Mouse (Mus musculus): Measurements from ENCODE around the gene Manbal. TPM values are rescaled to one million over a fixed set of nuclear protein-coding genes. Genes with fewer than 3 reads are reported as not detected.

The Manbal gene
- 10 to 100 TPM; 20.7 to 23.3 TPM for total RNA-seq (2021)
- long read RNA-seq, experiment 1, transcript Manbal-201 (3 exons, 1,107 nt) = major isoform, 42 of 57 reads
- long read RNA-seq, experiment 1, partial matches to known transcripts = 12 of 57 reads
- long read RNA-seq, experiment 1, other reads (novel, unspliced or antisense) = 3 of 57 reads
- long read RNA-seq, experiment 2, transcript Manbal-201 (3 exons, 1,107 nt) = major isoform, 28 of 41 reads
- long read RNA-seq, experiment 2, partial matches to known transcripts = 11 of 41 reads
- long read RNA-seq, experiment 2, other reads (novel, unspliced or antisense) = 2 of 41 reads

DNA sequence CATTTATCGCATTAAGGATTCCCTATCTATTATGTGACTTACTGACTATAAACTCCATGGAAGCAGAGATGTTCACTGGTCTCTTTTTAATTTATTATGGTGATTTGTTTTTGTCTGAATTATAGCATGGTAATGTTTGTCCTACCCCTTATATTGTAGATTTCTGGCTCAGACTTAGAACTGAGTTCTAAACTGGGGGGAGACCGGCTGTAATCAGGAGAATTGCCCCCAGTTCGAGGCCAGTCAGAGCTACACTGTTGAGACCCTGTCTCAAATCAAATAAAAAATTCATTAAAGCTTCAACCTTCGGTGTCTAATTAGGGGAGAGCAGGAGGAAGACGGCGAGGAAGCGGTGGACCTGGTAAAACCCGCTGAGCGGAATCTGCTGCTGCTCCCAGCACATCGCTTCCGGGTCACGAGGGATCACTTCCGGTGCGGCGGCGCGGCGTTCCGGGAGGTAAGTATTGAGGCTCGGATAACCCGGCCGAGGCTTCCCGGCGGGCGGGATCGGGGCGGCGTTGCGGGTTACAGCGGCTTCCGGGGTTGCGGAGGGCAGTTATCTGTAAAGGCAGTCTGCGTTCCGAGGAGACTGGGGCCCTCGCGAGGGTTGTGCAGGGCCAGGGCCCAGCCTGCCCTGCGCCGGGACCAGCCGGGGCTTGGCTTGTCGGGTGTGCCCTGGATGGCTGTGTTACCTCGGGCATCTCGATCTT, at the start of gene Manbal:
Gene Manbal, plus strand, starts transcription at position 411 of the 710 bp plus-strand sequence.
- peak; percentile 97 to 98 for DNase-seq
- intact Hi-C loops (cut with DNase I) = no loop called here

DNA sequence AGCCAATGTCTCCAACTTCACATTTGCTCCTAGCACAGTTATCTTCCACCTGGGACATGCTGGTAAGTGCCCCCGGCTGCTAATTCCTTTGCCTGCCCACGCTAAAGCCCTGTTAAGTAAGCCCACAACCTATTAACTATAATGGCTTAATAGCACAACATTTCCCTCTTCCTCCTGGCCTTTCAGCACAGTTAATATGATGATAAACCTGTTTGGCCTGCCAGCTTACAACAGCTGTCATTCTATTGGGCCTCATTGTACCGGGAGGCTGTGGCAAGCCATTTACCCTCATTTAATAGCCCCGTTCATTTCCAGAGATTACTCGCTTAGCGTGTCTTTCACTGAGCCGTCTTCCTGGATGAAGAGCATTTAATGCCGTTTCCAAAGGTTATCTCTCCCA, 47.3 kb upstream of the Manbal start:
- intact Hi-C loops (cut with DNase I) = no loop called here
- no peak for DNase-seq

DNA sequence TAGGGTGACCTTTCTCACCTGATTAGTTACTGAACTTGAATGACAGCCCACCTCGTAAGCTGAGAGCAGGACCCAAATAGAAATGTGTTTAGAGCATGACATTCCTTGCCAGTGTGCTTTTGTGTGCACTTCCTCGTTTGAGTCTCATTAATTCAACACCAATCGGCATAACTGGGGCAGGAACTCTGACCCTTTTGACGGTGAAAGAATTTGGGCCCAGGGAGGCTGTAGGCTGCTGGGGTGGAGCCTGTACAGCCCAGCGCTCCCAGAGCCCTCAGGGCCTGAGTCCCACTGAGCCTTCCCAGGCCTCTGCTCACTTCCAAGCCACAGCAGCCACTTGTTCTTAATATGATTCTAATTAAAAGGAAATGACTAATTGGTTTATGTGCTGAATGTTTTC, 46.5 kb upstream of the Manbal start:
- intact Hi-C loops (cut with DNase I) = no loop called here
- no peak for DNase-seq

DNA sequence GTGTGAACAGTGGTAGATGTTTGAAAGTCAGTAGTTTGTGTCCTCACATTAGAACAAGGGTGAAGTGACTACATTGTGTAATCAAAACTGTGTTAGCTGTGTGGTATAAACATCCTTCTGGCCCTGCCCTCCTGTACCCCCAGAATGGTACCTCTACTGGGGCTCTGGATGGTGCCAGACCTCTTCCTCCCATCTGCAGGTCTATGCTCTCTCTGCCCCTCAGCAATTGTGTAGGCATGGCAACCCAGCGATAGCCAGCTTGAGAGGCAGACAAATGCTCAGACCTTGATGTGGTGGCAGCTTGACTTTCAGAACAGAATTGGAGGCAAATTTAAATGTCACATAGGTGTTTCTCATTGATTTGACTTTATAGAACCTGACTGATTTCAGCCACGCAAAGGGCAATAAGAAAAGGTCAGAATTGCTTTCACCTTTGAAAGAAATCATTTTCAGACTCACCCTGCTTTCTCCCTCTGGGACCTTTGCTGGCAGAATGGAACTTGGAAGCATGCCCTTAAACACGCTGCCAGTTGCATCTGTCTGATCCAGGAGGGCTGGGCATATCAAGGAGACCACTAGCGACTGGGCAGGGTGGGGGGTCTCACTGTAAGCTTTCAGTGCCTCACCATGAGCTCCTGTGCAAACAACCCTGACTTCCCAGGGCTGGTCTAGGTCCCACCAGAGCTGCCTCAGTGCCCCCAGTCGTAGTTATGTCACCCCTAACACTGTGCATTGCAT, 45.2 kb upstream of the Manbal start:
- intact Hi-C loops (cut with DNase I) = no loop called here
- no peak for DNase-seq

DNA sequence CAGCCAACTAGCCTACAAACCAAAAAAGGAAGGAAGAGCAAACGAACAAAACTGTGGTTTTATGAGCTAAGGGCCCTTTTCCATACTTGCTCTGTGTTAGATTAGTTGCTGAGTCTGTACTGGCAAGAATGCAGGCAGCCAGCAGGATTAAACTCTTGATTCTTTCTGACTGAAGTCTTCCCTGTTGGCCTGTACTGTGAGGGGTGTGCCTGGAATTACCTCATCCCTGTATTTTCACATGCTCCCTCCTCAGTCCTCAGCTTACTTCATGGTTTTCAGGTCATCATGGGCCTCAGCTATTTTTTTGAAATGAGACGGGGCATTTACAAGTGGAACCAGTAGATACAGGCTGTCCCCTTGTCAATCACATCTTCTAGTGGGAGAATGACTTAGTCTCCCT, 42.2 kb upstream of the Manbal start:
- peak in 1 of 2 experiments; percentile 21 for DNase-seq
- intact Hi-C loops (cut with DNase I) = no loop called here

DNA sequence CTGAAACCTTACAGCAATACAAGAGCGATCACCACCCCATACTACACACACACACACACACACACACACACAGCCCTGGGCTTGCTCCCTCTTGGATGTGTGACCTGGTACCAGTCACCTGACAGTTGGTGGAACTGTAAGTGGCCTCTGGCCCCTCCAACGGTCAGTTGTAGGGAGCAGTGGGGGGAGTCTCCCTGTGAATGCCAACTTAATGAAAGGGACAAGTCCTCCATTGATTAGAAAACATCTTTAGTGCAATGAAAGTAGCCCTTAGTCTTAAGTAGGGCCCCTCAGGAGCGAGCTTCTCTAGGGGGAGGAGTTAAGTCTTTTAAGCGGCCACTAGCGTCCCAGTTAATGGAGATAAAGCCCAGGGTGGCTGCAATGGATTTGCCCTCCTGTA, 39.3 kb upstream of the Manbal start:
- no peak for DNase-seq
- intact Hi-C loops (cut with DNase I) = no loop called here

DNA sequence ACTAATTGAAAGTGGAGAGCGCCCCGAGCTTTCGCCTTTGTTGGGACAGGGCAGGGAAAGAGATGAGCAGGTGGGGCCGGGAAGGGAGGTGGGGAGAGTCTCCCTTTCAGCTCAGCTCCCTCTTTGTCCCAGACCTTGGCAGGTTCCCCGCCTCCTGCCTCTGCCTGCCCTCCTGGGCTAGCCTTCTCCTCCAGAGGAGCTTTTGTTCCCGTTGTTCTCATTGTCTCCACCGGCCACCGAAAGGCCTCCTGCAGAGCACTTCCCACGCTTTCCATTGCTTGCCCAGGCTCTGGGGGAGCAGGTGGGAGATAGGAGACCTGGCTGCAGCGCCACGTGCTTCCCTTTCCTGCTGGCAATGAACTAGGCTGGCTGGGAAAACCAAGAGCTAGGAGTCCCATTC, 38.8 kb upstream of the Manbal start:
- intact Hi-C loops (cut with DNase I) = no loop called here
- DNase-seq = no peak

DNA sequence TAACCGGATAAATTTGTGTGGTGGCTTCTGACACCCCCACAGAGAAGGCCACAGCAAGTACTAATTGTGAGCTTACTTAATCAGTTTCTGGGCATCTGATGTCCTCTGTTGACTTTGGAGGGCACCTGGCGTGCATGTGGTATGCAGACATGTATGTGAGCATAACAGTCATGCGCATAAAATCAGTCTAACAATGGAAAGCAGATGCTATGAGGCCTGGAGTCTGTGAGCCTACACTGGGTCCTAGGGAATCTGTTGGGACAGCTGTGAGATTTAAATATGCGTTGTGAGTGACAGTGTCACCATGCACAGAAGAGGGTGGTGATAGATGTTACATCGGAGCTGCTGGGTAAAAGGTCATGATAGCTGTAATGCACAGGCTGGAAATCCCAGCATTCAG, 35.3 kb upstream of the Manbal start:
- intact Hi-C loops (cut with DNase I) = no loop called here
- no peak for DNase-seq

DNA sequence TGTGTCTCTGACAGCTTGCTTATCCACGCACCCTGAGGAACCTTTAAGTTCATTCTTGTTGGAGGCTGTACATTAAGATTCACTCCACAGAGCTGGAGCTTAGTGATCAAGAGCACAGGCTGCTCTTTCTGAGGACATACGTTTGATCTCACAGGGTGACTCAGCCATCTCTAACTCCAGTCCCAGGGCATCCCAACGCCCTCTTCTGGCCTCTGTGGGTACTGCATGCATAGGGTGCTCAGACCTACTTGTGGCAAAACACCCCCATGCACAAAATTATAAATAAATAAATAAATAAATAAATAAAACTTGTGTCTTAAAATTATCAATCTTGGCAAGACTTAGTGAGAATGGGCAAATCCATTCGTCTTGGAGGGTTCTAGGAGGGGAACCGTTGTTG, 28.7 kb upstream of the Manbal start:
- intact Hi-C loops (cut with DNase I) = no loop called here
- DNase-seq = peak; percentile 56 to 78

DNA sequence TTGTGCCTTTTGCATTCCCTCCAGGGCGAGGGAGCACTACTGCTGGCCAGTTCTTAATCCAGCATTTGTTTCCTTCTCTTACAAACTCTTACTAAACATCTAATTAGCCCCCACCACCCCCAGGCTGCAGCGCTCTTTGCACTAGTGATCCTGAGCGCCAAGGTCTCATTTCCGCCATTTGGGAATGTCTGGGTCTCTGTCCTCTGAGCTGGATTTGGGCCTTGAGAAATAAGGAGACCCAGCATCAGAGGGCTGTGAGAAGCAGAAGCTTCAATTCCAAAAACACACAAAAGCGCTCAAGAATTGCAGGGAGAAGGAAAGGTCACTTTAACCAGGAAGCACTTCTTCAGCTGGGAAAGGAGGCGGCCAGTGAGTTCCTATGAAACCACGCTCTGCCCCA, 27.9 kb upstream of the Manbal start:
- no peak for DNase-seq
- intact Hi-C loops (cut with DNase I) = no loop called here

DNA sequence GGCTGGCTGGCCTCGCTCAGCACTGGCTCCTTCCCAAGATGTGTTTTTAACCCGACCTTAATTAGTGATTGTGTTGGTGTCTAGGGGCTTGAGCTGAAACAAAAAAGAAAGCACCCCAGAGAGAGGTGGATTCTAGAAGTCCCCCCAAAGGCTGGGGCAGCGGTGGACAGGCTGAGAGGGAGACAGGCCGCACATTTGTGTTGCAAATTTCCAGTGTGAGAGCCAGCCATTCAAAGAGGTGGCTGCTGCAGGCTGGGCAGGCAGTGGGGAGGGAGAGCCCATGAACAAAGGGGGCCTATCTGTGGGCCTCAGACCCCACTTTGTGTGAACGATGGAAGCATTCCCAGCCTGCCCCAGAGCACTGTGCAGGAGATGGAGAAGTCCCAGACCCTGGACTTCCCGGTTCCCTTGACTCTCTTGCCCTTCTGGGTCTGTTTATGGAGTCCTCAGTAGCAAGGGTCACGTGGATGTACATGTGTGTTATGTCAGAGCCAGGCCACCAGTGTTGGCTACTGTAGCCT, 27.1 kb upstream of the Manbal start:
- peak in 1 of 2 experiments; percentile 25 for DNase-seq
- intact Hi-C loops (cut with DNase I) = no loop called here

DNA sequence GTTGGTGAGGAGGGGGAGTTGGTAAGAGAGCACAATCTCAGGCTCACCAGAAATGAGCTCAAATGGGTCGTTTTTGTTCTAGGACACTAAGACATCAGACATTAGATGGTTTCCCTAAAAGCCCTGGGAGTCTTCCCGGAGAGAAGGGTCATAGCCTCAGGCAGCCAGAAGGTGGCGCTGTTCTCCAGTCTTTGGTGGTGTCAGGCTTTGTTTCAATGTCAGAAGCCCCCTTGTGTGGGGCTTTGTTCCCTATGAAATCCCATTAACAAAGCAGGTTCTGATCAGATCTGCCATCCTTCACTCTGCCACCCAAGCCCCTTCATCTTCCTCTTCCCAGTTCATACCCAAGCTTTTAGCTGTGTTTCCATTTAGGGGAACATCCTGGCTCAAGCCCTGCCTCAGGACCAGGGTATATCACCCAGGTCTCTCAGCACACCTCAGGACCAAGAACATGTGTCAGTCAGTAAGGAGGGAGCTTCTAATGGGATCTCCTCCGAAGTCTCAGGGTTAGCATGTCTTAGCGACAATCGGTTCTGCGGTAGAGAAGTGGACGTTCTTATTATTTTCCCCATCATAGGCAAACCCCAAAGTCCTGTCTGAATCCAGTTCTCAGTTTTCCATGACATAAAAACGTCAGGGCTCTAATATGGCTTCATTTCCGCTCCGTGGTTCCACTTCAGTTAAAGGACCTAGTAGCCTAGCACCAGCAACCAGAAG, 25.7 kb upstream of the Manbal start:
- DNase-seq = peak; percentile 75 to 82
- intact Hi-C loops (cut with DNase I) = loop anchor here (1.0 kb wide), 1 partner anchor 230 kb away; the partner anchor contains the start of gene Blcap

DNA sequence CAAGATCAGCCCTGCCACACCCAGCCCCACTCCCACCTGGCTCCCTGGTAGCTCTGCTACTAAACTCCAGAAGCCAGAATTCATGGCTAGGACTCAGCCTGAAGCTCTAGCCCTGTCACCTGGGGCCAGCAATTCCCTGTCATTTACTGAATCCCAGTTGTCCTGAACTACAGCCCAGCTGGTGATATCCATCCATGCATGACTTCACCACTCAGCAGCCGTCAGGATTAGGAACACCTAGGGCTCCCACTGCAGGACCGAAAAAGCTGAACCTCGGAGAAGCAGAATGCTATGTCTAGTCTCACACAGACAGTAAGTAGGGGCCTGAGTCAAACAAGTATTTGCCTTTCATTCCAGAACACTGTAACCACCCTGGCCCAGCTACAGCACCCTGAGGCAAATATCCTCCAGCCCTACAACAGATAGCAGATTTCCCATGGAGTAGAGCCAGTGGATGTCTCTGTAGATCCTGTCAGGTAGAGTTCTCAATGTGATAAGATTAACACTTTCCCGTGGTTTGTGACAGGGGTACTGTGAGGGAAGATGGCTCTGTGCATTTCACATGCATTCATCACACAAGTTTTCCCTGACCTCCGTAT, 25.0 kb upstream of the Manbal start:
- intact Hi-C loops (cut with DNase I) = no loop called here
- DNase-seq = no peak

DNA sequence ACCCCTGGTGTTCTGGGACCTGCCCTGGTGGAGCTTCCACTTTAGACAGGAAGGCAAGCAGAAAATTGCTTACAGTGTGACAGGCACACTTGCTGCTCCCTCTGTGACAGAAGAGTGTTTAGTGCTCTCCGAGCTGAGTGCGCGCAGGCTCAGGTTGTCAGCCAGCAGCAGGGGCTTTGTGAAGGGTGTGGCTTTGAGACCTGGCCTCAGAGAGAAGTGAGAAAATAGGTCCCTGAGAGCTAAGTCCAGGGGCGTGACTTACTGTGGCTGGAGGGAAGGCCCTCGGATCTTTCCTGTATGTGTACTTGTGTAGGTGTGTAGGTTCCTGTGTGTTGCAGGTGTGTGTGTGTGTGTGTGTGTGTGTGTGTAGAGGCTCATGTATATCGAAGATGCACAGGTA, 24.1 kb upstream of the Manbal start:
- no peak for DNase-seq
- intact Hi-C loops (cut with DNase I) = loop anchor here (1.0 kb wide), 1 partner anchor 114 kb away; no protein-coding TSS in a partner anchor

DNA sequence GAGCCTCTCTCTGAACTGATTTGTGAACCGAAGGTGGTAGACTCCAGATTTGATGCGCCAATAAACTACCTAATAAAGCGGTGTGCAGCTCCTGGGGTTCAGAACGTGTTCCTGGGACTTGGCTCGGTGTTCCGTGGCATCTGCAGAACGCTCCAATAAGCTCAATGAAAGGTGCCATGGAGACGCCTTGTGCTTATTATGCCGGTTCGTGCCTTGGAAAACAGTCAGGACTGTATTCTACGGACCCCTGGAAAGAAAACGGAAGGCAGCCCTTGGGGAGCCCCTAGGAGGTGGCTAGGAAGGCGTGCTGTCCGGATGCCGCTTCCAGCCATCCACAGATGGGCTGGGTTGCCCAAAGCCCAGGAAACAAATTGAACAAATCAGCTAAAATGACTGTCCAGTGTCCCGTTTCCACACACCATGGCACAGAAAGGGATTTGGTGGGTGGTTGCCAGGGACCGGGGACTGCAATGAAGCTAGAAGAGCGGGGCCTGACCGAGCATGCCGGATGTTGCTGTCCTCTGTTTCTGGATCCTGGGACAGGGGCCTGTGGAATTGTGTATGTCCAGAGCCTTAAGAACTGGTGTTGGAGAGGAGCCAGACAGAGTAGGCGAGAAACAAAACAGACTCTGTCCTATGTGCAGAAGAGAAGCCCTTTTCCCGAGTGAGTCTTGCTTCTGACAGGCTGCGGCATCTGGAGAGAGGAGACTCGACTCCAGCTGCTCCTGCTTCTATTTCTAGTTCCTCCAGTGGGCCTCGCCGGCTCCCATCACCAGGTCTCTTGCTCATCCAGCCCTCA, 19.8 kb upstream of the Manbal start, which contains the start of gene Ghrh:
Gene Ghrh, minus strand, starts transcription at position 146 of the 799 bp plus-strand sequence.
- peak; percentile 32 to 47 for DNase-seq

DNA sequence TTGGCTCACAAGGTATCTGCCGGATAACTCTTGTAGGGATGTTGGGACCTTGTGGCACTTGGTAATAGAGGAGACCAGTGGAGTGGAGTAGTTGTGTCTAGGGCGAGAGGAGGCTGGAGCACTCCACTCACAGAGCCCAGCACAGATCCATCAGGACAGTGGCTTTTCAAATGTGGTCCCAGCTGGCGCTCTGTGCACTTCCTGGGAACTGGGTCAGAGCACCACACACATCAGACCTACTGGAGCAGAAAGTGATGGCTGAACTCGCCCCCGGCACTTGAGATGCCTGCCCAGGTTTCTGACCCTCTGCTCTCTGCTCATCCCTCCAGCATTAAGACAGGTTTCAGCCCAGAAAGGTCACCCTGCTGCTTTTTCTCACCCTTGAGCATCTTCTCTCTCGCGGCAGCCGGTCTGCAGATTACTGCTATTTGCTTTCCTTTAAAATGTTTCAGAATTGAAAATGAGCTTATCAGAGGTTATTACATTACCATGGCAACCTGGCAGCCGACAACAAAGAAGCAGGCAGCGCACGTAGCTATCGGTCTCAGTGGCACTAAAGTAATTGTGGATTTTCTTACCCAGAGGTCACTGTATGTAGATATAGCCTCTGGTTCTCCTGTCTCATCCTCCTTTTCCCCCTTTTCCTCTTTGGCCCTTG, 18.1 kb upstream of the Manbal start:
- no peak for DNase-seq
- intact Hi-C loops (cut with DNase I) = no loop called here

More for the DNA sequence above, 19.8 kb upstream of the Manbal start, which contains the start of gene Ghrh:
- intact Hi-C loops (cut with DNase I) = no loop called here

DNA sequence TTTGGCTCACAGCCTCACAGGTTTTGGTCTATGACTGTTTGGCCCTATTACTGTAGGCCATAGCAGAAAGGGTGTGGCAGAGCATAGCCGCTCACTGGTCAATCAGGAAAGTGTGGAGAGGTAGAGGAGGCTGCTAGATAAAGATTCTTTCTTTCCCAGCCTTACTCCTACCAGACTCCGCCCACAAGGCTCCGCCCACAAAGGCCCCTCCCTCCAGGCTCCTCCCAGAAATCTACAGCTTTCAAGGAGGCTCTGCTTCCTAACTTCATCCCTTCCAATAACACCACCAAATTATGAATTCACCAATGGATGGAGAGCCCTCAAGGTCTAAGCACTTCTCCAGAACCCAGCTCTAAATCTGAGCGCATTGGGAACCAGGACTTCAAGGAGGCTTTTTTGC, 14.2 kb upstream of the Manbal start:
- DNase-seq = no peak
- intact Hi-C loops (cut with DNase I) = no loop called here

DNA sequence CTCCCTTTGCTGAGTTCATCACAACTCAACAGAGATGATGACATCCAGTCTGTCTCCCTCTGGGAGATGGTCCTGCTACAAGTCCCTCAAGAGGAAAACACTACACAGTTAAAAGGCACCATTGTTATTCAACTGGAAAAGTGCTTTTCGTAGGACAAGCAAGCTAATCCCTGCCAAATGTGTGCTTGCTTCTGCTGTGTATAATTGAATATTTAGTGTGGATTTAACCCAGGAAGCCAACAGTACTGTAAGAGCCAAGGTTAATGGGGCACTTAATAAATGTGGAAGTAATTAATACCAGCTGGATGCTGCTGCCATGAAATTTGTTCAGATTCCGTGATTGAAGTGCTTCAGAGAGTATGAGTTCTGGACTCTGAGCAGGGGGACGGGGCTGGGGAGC, 13.3 kb upstream of the Manbal start:
- intact Hi-C loops (cut with DNase I) = no loop called here
- no peak for DNase-seq

DNA sequence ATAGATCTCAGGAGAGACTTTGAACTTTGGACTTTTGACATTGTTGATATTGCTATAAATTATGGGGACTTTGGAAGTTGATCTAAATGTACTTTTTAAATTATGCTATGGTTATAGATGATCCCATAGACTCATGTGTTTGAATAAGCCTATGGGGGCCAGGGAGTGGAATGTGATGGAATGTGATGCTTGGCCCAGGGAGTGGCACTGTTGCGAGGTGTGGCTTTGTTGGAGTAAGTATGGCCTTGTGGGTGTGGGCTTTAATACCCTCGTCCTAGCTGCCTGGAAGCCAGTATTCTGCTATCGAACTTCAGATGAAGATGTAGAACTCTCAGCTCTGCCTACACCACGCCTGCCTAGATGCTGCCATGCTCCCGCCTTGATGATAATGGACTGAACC, 7.4 kb upstream of the Manbal start:
- no peak for DNase-seq

More for the DNA sequence above, 7.4 kb upstream of the Manbal start:
- intact Hi-C loops (cut with DNase I) = no loop called here
